Mouse (Mus musculus): ENCODE data around the gene Vmn1r39. TPM values are rescaled to one million over a fixed set of nuclear protein-coding genes. Genes with fewer than 3 reads are reported as not detected.

Gene Vmn1r39
- not detected for polyA plus RNA-seq (2012; fragmentation: generic; extraction: Trizol)

DNA sequence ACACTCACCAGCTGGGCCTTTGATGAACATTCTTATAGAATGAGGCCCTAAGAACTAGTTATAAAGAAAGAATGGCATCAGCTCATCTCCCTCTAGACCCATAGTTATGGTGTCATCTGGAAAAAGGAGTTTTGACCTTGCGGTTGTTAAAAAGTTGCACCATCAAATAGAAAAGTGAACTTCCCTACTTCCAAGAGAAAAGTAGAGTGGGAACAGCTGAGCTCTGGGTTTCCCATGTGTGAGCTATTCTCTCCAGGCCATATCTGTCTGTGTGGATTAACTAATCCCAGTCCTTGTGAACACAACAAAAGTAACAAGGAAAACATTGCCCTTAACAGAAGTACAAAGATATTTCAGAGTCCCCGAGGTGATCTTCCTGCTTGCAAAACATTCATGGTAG, at the start of gene Vmn1r39:
TSS of gene Vmn1r39 (minus strand) at position 101 of the 400 bp plus-strand sequence.

DNA sequence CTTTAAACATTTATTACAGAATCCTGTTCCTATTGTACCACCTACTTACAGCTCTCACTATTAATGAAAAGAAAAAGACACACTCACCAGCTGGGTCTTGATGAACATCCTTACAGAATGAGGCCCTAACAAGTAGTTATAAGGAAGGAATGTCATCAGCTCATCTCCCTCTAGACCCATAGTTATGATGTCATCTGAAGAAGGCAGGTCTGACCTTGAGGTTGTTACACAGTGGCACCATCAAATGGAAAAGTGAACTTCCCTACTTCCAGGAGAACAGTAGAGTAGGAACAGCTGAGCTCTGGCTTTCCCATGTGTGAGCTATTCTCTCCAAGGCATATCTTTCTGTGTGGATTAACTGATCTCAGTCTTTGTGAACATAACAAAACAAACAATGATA, 27.9 kb downstream of the Vmn1r39 start, which contains the start of gene Vmn1r38:
TSS of gene Vmn1r38 (minus strand) at position 101 of the 400 bp plus-strand sequence.

Other genes with a start within 250 kb of the Vmn1r39 start
- not detected for gene Vmn1r33, start 192.3 kb downstream of the Vmn1r39 start, polyA plus RNA-seq (2012; fragmentation: generic; extraction: Trizol)
- not detected for gene Vmn1r34, start 166.7 kb downstream of the Vmn1r39 start, polyA plus RNA-seq (2012; fragmentation: generic; extraction: Trizol)
- gene Vmn1r35, start 124.7 kb downstream of the Vmn1r39 start, polyA plus RNA-seq (2012; fragmentation: generic; extraction: Trizol) = not detected
- not detected for gene Vmn1r36, start 91.4 kb downstream of the Vmn1r39 start, polyA plus RNA-seq (2012; fragmentation: generic; extraction: Trizol)
- not detected for gene Vmn1r37, start 81.2 kb downstream of the Vmn1r39 start, polyA plus RNA-seq (2012; fragmentation: generic; extraction: Trizol)
- not detected for gene Vmn1r38, start 28.0 kb downstream of the Vmn1r39 start, polyA plus RNA-seq (2012; fragmentation: generic; extraction: Trizol)
- gene Gng12, start 85.8 kb upstream of the Vmn1r39 start, polyA plus RNA-seq (2012; fragmentation: generic; extraction: Trizol) = 10 to 100 TPM; 23.1 to 24.0 TPM
- 10 to 100 TPM in 1 of 2 experiments, under 1 TPM in 1; 0.48 to 10.2 TPM for gene Gadd45a, start 226.8 kb upstream of the Vmn1r39 start, polyA plus RNA-seq (2012; fragmentation: generic; extraction: Trizol)

Measured in C3H10T1/2 (cell line).